Mouse (Mus musculus) kidney, postnatal 0 days (tissue): Measurements from ENCODE around the gene Itga9. TPM values are rescaled to one million over a fixed set of nuclear protein-coding genes. Genes with fewer than 3 reads are reported as not detected.

Source experiments
- ATAC-seq: fragments of 200-750 bp; cut with Nextera tagmentation; replicated peaks from 2 replicates; pipeline ENCODE4 v1.8.0; 2017; ENCODE audit warnings: low read depth, moderate number of reproducible peaks, moderate TSS enrichment, moderate library complexity; ENCODE audit not compliant: low FRiP score
- DNase-seq: peaks from one replicate; pipeline ENCODE4 v3.0.0-alpha.2; 2016; ENCODE audit warnings: low spot score
- H3K27ac ChIP-seq: fragments of 300-500 bp; sonication (generic); 2 replicates; pipeline ENCODE4 v1.5.1; 2014; ENCODE audit warnings: mild to moderate bottlenecking
- H3K27me3 ChIP-seq: fragments of 300-500 bp; sonication (generic); 2 replicates; pipeline ENCODE4 v1.6.1; 2014; ENCODE audit warnings: low read length, mixed read lengths; ENCODE audit not compliant: insufficient read depth
- H3K36me3 ChIP-seq: fragments of 300-500 bp; sonication (generic); 2 replicates; pipeline ENCODE4 v1.6.1; 2014; ENCODE audit warnings: low read length, mixed read lengths; ENCODE audit not compliant: insufficient read depth
- H3K4me1 ChIP-seq: fragments of 300-500 bp; sonication (generic); replicated peaks from 2 replicates; pipeline ENCODE4 v1.6.1; 2014; ENCODE audit warnings: antibody characterized with exemption, low read length, mixed read lengths; ENCODE audit not compliant: insufficient read depth
- H3K4me2 ChIP-seq: fragments of 300-500 bp; sonication (generic); 2 replicates; pipeline ENCODE4 v1.6.1; 2014; ENCODE audit warnings: mild to moderate bottlenecking, low read length, moderate library complexity, mixed read lengths
- H3K4me3 ChIP-seq: fragments of 300-500 bp; sonication (generic); replicated peaks from 2 replicates; pipeline ENCODE4 v1.5.1; 2014; ENCODE audit warnings: low read depth, low read length
- H3K9ac ChIP-seq: fragments of 300-500 bp; sonication (generic); 2 replicates; pipeline ENCODE4 v1.6.1; 2014; ENCODE audit warnings: low read depth, low read length
- H3K9me3 ChIP-seq: fragments of 300-500 bp; sonication (generic); replicated peaks from 2 replicates; pipeline ENCODE4 v1.6.1; 2016; ENCODE audit warnings: low read length, inconsistent platforms, mixed read lengths
- CTCF ChIP-seq: IDR thresholded peaks from 2 replicates; pipeline ENCODE4 v1.5.1; 2016; ENCODE audit warnings: antibody characterized with exemption, low read depth, mild to moderate bottlenecking, moderate library complexity
- WGBS: fragments of 180-500 bp; shearing (Covaris S2); extraction: QIAGEN DNeasy Blood & Tissue Kit; methylation state at CpG from one replicate; pipeline ENCODE4 v1.1.7; 2014; 5-methylcytosine and 5-hydroxymethylcytosine counted together
- polyA plus RNA-seq: library from polyadenylated mRNA; unstranded; fragments of >200 nt; fragmentation: Nextera tagmentation; extraction: Ambion mirVana; gene quantifications from 2 replicates; pipeline ENCODE4 v1.2.1, GENCODE M21; 2015

The Itga9 gene
- polyA plus RNA-seq, 1 experiment from 2014 or later, result 23.2 TPM

DNA sequence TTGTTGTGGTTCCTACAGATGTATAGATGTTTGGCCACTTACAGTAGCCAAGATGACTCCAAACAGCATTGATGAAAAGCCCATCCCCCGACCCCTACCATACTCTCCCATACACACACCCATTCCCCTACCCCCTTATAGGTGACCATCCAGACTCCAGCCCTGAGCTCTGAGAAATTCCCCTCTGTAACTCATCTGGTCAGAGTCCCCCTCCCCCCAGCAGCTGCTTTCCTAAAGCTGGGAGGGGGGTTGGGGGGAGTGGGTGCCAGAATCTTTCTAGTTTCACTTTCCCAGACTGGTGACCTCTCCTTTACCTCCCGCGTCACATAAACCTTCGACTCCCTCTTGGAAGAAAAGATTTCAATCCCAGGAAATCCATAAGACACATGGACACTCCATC lies 269.2 kb downstream of the Itga9 start:
- Histone ChIP-seq H3K9me3 (no peaks in the 10 kb centered on the region), H3K36me3 (0 out of 2 replicates have a peak, but pooled peaks cover 9% of the 10 kb centered on the region), H3K27me3 (no peaks in the 10 kb centered on the region), H3K27ac (no peak overlapping the region), H3K4me1 (peaks cover 14% of the 10 kb centered on the region; the same call in 1 of the 2 replicates), H3K4me3 (no peak overlapping the region), H3K4me2 (no peak overlapping the region), H3K9ac (no peak overlapping the region)
- 31% methylated on average over 4 of the region's 4 CpGs for WGBS
- peak; percentile 66 for DNase-seq
- peak; percentile 50; the same call in 1 of the 2 replicates for ATAC-seq
- no peak for TF ChIP-seq CTCF

DNA sequence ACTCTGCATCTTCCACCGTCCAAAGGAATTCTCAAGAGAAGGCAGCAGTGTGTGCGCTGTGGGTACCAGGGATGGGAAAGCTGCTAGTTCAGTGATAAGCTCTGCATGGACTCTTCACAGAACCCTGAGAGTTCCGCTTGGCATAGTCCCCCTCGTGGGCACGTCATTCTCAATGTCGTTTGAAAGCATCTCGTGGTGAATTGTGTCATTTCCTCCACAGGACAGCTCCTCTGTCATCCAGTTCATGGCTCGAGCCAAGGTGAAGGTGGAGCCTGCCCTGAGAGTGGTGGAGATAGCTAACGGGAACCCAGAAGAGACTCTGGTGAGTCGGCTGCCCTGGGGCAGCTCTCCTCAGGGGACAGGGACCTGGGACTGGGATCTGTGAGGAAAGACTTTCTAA lies 270.4 kb downstream of the Itga9 start:
- H3K4me1 ChIP-seq, result peaks cover 14% of the 10 kb centered on the region; the same call in 1 of the 2 replicates
- ATAC-seq (no peak), DNase-seq (no peak)
- H3K4me2 ChIP-seq, result no peak overlapping the region
- no peaks in the 10 kb centered on the region for H3K9me3 ChIP-seq
- WGBS, result 77% methylated on average over 10 of the region's 10 CpGs
- H3K9ac ChIP-seq, result no peak overlapping the region
- no peaks in the 10 kb centered on the region for H3K27me3 ChIP-seq
- no peak overlapping the region for H3K4me3 ChIP-seq
- no peak for TF ChIP-seq CTCF
- H3K27ac ChIP-seq, result peak overlapping the region; percentile 57
- 0 out of 2 replicates have a peak, but pooled peaks cover 5% of the 10 kb centered on the region for H3K36me3 ChIP-seq

DNA sequence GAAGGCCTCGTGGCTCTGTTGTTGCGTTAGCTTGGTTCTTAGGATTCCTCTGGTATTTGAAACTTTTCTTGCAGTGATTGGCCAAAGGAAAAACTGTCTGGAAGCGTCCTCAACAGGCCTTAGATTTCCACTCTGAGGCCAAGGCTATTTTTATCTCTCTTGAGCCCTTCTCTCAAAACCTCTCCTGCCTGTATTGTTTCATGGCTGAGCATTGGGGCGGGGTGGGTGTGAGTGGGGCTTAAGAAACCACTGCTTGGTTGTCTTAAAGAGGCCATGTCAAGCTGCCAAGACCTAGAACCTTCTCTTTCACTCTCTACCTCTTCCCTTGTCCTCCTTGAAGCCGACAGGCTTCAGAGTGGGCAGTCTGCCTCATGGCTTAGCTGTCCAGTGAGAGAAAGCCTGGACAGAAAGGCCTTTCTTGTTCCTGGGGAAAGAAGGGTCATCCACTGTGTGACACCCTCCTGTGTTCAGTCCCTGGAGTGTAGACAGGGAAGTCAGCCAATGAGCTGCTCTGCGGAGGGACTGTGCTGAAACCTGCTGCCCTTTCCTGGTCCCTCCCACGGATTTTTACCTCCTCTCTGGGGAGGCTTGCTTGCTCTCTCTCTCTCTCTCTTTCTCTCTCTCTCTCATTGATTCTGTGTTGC lies 271.0 kb downstream of the Itga9 start:
- ATAC-seq (no peak), DNase-seq (peak; percentile 38)
- Histone ChIP-seq H3K4me1 (peaks cover 14% of the 10 kb centered on the region; the same call in 1 of the 2 replicates), H3K27me3 (no peaks in the 10 kb centered on the region), H3K4me2 (no peak overlapping the region), H3K36me3 (0 out of 2 replicates have a peak, but pooled peaks cover 2% of the 10 kb centered on the region), H3K9ac (no peak overlapping the region), H3K4me3 (no peak overlapping the region), H3K9me3 (no peaks in the 10 kb centered on the region), H3K27ac (peak overlapping the region; percentile 57)
- TF ChIP-seq CTCF, result no peak
- 61% methylated on average over 7 of the region's 7 CpGs for WGBS

DNA sequence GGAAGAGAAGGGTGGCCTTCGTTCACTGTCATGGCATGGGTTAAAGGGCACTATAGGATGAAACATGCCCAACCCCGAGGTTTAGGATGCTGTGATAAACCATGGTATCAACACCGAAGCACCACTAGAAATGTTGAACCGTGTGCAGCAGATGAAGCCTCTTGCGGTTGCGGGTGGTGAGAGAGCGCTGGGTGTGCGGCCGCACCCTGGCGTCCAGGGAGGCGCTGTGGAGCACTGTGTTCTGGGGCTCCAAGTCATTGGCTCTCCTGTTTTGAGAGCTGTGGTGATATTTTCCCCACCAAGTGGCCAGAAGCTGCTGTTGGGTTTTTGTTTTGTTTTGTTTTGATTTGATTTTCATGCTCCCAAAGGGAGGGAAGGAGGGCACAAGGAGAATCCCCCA lies 272.1 kb downstream of the Itga9 start:
- H3K4me1 ChIP-seq, result peaks cover 14% of the 10 kb centered on the region; the same call in 1 of the 2 replicates
- H3K36me3 ChIP-seq, result peaks cover 5% of the 10 kb centered on the region; the same call in 1 of the 2 replicates
- H3K27me3 ChIP-seq, result no peaks in the 10 kb centered on the region
- no peak overlapping the region for H3K4me2 ChIP-seq
- DNase-seq (no peak), ATAC-seq (no peak)
- no peak overlapping the region for H3K27ac ChIP-seq
- no peak overlapping the region for H3K9ac ChIP-seq
- WGBS, result 92% methylated on average over 11 of the region's 11 CpGs
- H3K9me3 ChIP-seq, result no peaks in the 10 kb centered on the region
- TF ChIP-seq CTCF, result no peak
- no peak overlapping the region for H3K4me3 ChIP-seq

DNA sequence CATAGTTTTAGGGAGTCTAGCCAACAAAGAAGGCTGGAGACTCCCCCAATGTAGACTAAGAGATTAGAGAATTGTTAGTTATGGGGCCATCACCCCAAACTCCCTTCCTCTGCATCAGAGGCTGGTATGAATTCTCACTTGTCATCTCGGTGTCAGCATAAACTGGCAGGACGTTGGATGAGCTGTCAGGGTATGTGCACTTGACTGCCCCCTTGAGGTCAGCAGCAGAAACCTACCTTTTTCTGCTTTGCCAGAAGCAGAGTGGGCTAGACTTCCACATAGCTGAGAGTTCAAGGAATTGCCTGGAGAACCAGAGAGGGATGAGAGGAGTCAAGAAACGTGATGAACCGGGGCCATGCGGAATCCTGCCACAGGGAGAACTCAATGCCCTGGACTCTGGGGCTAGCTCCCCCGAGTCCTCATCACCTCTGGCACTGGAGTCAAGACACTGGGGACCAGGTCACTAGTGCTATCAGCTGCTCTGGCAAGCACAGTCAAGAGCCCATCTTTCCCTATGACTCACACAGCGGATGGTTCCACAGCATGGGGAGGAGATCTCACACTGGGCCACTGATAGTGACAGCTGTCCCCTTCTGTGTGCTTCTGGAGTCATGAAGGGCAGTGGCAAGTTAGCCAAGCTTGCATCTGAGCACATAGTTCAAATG lies 274.9 kb downstream of the Itga9 start:
- ATAC-seq, result no peak

DNA sequence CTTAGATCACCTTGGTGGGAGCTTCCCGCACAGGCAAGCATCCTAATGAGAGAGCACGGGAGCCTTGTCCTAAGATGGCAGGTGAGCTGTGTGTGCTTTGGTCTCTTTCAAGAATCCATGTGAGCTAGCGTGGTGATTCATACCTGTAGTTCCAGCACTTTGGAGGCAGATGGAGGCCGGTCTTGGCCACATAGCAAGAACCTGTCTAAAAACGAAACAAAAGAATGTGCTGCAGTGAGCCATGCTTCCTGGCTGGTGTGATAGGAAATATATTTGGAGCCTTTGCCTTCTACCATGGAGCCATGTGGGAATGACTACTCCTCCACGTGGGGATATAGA lies 275.4 kb downstream of the Itga9 start:
- Histone ChIP-seq H3K27ac (no peak overlapping the region), H3K27me3 (no peaks in the 10 kb centered on the region), H3K4me3 (no peak overlapping the region), H3K9ac (no peak overlapping the region), H3K36me3 (peaks cover 9% of the 10 kb centered on the region; the same call in 1 of the 2 replicates), H3K4me2 (no peak overlapping the region), H3K4me1 (no peaks in the 10 kb centered on the region), H3K9me3 (no peaks in the 10 kb centered on the region)
- no peak for TF ChIP-seq CTCF
- no peak for DNase-seq
- WGBS, result 74% methylated on average over 6 of the region's 6 CpGs
- ATAC-seq, result no peak

More for the DNA sequence above, 274.9 kb downstream of the Itga9 start:
- H3K4me1 ChIP-seq, result 0 out of 2 replicates have a peak, but pooled peaks cover 1% of the 10 kb centered on the region
- no peak overlapping the region for H3K9ac ChIP-seq
- H3K4me3 ChIP-seq, result no peak overlapping the region
- WGBS, result 84% methylated on average over 7 of the region's 7 CpGs
- DNase-seq, result no peak
- TF ChIP-seq CTCF, result peak; percentile 63
- H3K36me3 ChIP-seq, result peaks cover 9% of the 10 kb centered on the region; the same call in 1 of the 2 replicates
- H3K27ac ChIP-seq, result no peak overlapping the region
- H3K9me3 ChIP-seq, result no peaks in the 10 kb centered on the region
- no peaks in the 10 kb centered on the region for H3K27me3 ChIP-seq
- no peak overlapping the region for H3K4me2 ChIP-seq
